Mouse (Mus musculus): ENCODE measurements around the gene Rftn1. TPM values are rescaled to one million over a fixed set of nuclear protein-coding genes. Genes with fewer than 3 reads are reported as not detected.
A peak's percentile ranks its signal among the peaks of the same experiment; 100 is the strongest.

The Rftn1 gene
- polyA plus RNA-seq, 1 experiment from 2014 or later = 4.2 TPM

DNA sequence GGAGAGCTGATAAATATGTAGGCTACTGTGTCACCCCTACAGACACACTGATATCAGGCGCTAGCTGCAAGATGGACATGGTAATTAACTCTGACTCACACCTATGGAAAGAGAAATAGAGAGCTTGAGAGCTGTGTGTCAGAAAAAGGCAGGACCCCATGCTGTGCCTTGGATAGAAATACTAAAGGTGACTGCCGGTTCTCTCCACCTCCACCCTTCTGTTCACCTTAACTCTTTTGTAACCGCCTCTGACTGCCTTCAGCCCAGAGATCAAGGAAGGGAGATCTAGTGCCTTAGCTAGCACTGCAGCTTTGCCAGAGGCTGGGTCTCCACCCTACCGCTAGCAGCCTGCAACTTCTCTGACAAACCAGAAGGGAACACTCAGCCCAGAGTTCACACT lies 187.3 kb downstream of the Rftn1 start:
- peaks cover 24% of the 10 kb centered on the region; the same call in 1 of the 2 replicates for H3K27me3 ChIP-seq (ENCODE audit: low read depth, poor library complexity, severe bottlenecking)
- 0 out of 2 replicates have a peak, but pooled peaks cover 4% of the 10 kb centered on the region for H3K9me3 ChIP-seq (replicated peaks)
- peaks cover 37% of the 10 kb centered on the region for H3K4me1 ChIP-seq
- DNase-seq (ENCODE audit: low spot score) = no peak
- no peak overlapping the region for H3K4me3 ChIP-seq
- H3K36me3 ChIP-seq = no peaks in the 10 kb centered on the region
- WGBS = 84% methylated on average over 4 of the region's 4 CpGs
- H3K27ac ChIP-seq (replicated peaks) = no peak overlapping the region

DNA sequence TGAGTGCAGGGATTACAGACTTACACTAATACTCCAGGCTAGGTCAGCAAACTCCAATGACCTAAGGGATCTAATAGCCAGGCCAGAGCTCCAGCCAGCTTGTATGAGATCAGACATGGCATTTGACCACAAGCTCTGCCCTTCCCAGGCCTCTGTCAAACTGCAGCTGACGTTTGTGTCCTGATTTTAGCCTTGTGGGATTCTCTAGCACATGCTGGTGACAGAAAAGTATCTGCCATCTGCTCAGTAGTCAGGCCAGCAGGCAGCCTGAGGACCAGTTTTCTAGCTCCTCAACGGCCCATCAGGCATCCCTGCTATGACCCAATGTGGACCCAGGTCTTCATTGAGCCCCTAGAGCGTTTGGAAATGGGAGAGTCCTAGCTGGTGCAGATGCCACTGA lies 188.3 kb downstream of the Rftn1 start:
- Histone ChIP-seq H3K4me3 (no peak overlapping the region), H3K36me3 (no peaks in the 10 kb centered on the region), H3K27me3 (ENCODE audit: low read depth, poor library complexity, severe bottlenecking) (peaks cover 22% of the 10 kb centered on the region; the same call in 1 of the 2 replicates), H3K27ac (replicated peaks) (no peak overlapping the region), H3K9me3 (replicated peaks) (0 out of 2 replicates have a peak, but pooled peaks cover 4% of the 10 kb centered on the region), H3K4me1 (peaks cover 28% of the 10 kb centered on the region)
- DNase-seq (ENCODE audit: low spot score) = no peak
- 85% methylated on average over 3 of the region's 3 CpGs for WGBS

DNA sequence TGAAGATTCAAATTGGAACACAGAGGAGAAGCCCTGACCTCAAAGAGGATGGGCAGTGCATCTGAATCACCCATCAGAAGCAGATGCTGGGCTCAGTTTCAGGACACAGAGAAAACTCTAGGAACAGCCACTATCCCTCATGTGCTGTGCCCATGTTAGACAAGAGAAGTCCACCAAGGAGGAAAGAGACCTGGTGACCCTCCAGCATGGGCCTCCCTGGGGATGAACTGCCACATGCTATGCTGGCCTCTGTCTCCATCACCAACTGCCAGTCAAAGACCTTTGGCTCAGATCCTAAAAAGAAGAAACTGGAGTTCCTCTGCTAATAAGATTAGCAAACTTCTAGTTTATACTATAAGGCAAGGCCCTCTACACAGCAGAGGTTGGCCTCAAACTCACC lies 188.7 kb downstream of the Rftn1 start:
- DNase-seq (ENCODE audit: low spot score) = no peak
- Histone ChIP-seq H3K36me3 (no peaks in the 10 kb centered on the region), H3K9me3 (replicated peaks) (0 out of 2 replicates have a peak, but pooled peaks cover 4% of the 10 kb centered on the region)

GRCm38 (mm10) chr17:50000580-50000979 lies 189.9 kb downstream of the Rftn1 start:
- Histone ChIP-seq H3K27ac (replicated peaks) (no peak overlapping the region), H3K9me3 (replicated peaks) (0 out of 2 replicates have a peak, but pooled peaks cover 4% of the 10 kb centered on the region)
- WGBS = 87% methylated on average over 3 of the region's 3 CpGs

More for the DNA sequence above, 188.7 kb downstream of the Rftn1 start:
- no peak overlapping the region for H3K27ac ChIP-seq (replicated peaks)
- H3K4me3 ChIP-seq = no peak overlapping the region
- H3K4me1 ChIP-seq = peaks cover 23% of the 10 kb centered on the region
- peaks cover 22% of the 10 kb centered on the region; the same call in 1 of the 2 replicates for H3K27me3 ChIP-seq (ENCODE audit: low read depth, poor library complexity, severe bottlenecking)

DNA sequence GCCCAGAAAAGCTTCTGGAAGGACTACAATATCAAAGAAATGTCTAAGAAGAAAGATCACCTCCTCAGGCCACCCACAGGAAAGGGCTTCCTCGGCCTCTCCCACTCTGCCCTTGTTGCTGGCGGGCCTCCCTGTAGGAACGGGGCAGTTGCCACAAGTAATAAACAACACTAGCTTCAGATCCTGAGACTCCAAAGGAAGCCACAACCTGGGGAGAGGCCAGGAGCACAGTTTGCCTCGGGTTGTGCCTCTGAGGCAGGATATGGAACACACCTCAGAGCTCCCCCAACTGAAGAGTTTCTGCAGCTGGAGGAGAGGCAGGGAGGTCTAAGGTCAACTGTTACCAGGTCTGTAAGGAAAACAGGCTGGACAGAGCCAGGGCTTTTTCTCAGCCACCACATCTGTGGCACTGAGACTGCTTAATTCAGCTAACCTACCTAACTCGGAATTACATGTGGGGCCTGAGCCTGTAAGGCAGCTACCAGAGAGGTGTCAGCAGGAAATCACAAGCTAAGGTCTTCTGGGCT lies 193.8 kb downstream of the Rftn1 start:
- DNase-seq (ENCODE audit: low spot score) = no peak
- Histone ChIP-seq H3K9me3 (replicated peaks) (0 out of 2 replicates have a peak, but pooled peaks cover 4% of the 10 kb centered on the region), H3K27ac (replicated peaks) (no peak overlapping the region), H3K27me3 (ENCODE audit: low read depth, poor library complexity, severe bottlenecking) (no peaks in the 10 kb centered on the region), H3K4me1 (peaks cover 11% of the 10 kb centered on the region), H3K4me3 (no peak overlapping the region), H3K36me3 (no peaks in the 10 kb centered on the region)
- 77% methylated on average over 5 of the region's 5 CpGs for WGBS

More at GRCm38 (mm10) chr17:50000580-50000979, 189.9 kb downstream of the Rftn1 start:
- no peak for DNase-seq (ENCODE audit: low spot score)
- Histone ChIP-seq H3K27me3 (ENCODE audit: low read depth, poor library complexity, severe bottlenecking) (peaks cover 19% of the 10 kb centered on the region; the same call in 1 of the 2 replicates), H3K4me3 (no peak overlapping the region), H3K36me3 (no peaks in the 10 kb centered on the region), H3K4me1 (peaks cover 12% of the 10 kb centered on the region)

DNA sequence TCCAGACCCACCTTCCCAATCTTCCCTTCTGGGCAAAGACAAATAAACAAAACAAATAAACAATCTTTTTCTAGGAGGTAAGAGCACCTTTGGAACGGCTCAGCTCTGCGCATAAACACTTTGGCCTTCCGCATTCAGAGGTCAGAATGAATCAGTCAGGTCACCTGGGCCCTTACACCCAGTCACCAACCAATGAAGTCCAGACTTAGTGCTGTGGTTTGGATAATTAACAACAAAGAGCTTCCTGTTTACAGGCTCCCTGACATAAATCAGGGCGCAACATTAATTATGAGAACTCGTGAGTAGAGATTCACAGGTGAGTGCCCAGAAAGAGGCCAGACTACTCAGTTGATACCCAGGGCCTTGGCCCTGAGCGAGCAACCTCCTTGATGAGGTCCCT lies 194.4 kb downstream of the Rftn1 start:
- Histone ChIP-seq H3K9me3 (replicated peaks) (0 out of 2 replicates have a peak, but pooled peaks cover 4% of the 10 kb centered on the region), H3K4me3 (no peak overlapping the region), H3K27me3 (ENCODE audit: low read depth, poor library complexity, severe bottlenecking) (no peaks in the 10 kb centered on the region), H3K4me1 (peaks cover 11% of the 10 kb centered on the region), H3K36me3 (no peaks in the 10 kb centered on the region), H3K27ac (replicated peaks) (no peak overlapping the region)
- no peak for DNase-seq (ENCODE audit: low spot score)
- 90% methylated on average over 6 of the region's 6 CpGs for WGBS

- H3K27ac ChIP-seq (replicated peaks) = no peak overlapping the region
- H3K27me3 ChIP-seq (ENCODE audit: low read depth, poor library complexity, severe bottlenecking) = no peaks in the 10 kb centered on the region
- 0 out of 2 replicates have a peak, but pooled peaks cover 4% of the 10 kb centered on the region for H3K9me3 ChIP-seq (replicated peaks)
- 86% methylated on average over 3 of the region's 3 CpGs for WGBS
- H3K36me3 ChIP-seq = no peaks in the 10 kb centered on the region
- peaks cover 11% of the 10 kb centered on the region for H3K4me1 ChIP-seq
- no peak for DNase-seq (ENCODE audit: low spot score)
- H3K4me3 ChIP-seq = no peak overlapping the region
Measured at GRCm38 (mm10) chr17:49995226-49995625, 195.2 kb downstream of the Rftn1 start.

DNA sequence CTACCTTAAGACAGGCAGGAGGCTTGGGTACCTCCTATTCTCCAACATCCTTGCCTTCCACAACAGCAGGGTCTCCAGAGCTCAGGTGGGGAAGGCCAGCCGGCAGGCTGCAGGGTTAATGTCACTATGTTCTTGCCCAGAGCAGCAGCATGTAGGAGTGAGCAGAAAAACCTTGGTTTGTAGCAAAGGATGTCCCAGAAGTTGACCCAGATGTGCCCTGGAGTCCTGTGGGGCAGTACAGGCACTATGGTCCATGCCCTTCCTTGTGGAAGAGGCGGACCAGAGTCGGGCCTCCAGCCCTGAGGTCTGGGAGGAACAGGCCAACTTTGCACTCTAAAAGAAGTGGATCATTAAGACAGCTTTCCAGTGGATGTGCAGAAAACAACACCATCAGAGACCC lies 196.8 kb downstream of the Rftn1 start:
- H3K27ac ChIP-seq (replicated peaks) = peak overlapping the region; percentile 34; the same call in 1 of the 2 replicates
- DNase-seq (ENCODE audit: low spot score) = peak; percentile 20
- H3K36me3 ChIP-seq = no peaks in the 10 kb centered on the region
- H3K27me3 ChIP-seq (ENCODE audit: low read depth, poor library complexity, severe bottlenecking) = no peaks in the 10 kb centered on the region
- WGBS = 75% methylated on average over 3 of the region's 3 CpGs
- peaks cover 11% of the 10 kb centered on the region for H3K4me1 ChIP-seq
- no peak overlapping the region for H3K4me3 ChIP-seq
- H3K9me3 ChIP-seq (replicated peaks) = no peaks in the 10 kb centered on the region

GRCm38 (mm10) chr17:49992625-49993603 lies 197.6 kb downstream of the Rftn1 start:
- Histone ChIP-seq H3K4me3 (no peak overlapping the region), H3K27me3 (ENCODE audit: low read depth, poor library complexity, severe bottlenecking) (no peaks in the 10 kb centered on the region), H3K4me1 (peaks cover 11% of the 10 kb centered on the region), H3K9me3 (replicated peaks) (no peaks in the 10 kb centered on the region), H3K27ac (replicated peaks) (no peak overlapping the region), H3K36me3 (no peaks in the 10 kb centered on the region)
- 88% methylated on average over 11 of the region's 11 CpGs for WGBS
- DNase-seq (ENCODE audit: low spot score) = no peak

GRCm38 (mm10) chr17:49989583-49989982 lies 200.9 kb downstream of the Rftn1 start:
- no peaks in the 10 kb centered on the region for H3K9me3 ChIP-seq (replicated peaks)
- no peaks in the 10 kb centered on the region for H3K36me3 ChIP-seq
- WGBS = 68% methylated on average over 8 of the region's 8 CpGs
- peaks cover 11% of the 10 kb centered on the region for H3K4me1 ChIP-seq
- H3K27ac ChIP-seq (replicated peaks) = no peak overlapping the region
- H3K4me3 ChIP-seq = no peak overlapping the region
- H3K27me3 ChIP-seq (ENCODE audit: low read depth, poor library complexity, severe bottlenecking) = no peaks in the 10 kb centered on the region
- no peak for DNase-seq (ENCODE audit: low spot score)

- WGBS = 93% methylated on average over 6 of the region's 6 CpGs
- Histone ChIP-seq H3K4me1 (no peaks in the 10 kb centered on the region), H3K27me3 (ENCODE audit: low read depth, poor library complexity, severe bottlenecking) (no peaks in the 10 kb centered on the region), H3K27ac (replicated peaks) (no peak overlapping the region), H3K36me3 (no peaks in the 10 kb centered on the region), H3K9me3 (replicated peaks) (no peaks in the 10 kb centered on the region), H3K4me3 (no peak overlapping the region)
- no peak for DNase-seq (ENCODE audit: low spot score)
Measured at GRCm38 (mm10) chr17:49987095-49987494, 203.4 kb downstream of the Rftn1 start.

DNA sequence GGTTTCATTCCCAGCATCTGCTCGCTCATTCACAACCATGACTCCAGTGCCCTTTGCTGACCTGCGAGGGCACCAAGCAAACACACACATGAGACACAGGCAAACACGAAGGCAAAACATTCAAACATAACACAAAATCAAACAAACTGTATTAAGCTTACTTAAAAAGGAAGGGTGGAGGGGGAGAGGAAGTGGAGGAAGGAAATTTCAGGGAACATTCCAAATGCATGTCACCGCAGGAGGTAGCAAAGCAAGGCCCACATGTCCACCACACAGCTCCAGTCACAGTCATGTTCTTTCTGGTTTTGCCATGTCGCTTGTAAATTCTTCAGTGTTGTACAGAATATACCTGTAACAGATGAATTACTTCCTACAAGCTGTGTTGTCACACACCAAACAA lies 207.0 kb downstream of the Rftn1 start:
- no peaks in the 10 kb centered on the region for H3K36me3 ChIP-seq
- no peak overlapping the region for H3K4me3 ChIP-seq
- 82% methylated on average over 5 of the region's 5 CpGs for WGBS
- no peak for DNase-seq (ENCODE audit: low spot score)
- H3K27ac ChIP-seq (replicated peaks) = no peak overlapping the region; the same call in 1 of the 2 replicates
- no peaks in the 10 kb centered on the region for H3K27me3 ChIP-seq (ENCODE audit: low read depth, poor library complexity, severe bottlenecking)
- no peaks in the 10 kb centered on the region for H3K4me1 ChIP-seq
- peaks cover 9% of the 10 kb centered on the region for H3K9me3 ChIP-seq (replicated peaks)
